Mouse (Mus musculus) liver, adult (tissue): Measurements from ENCODE around the gene Gnpat.

Experiments
- GATA4 ChIP-seq: IDR thresholded peaks from 2 replicates; pipeline ENCODE4 v1.6.1; 2014; ENCODE audit warnings: mild to moderate bottlenecking, low read length; ENCODE audit not compliant: insufficient replicate concordance

Gene Gnpat

GRCm38 (mm10) chr8:124917741-124918484 is 55.1 kb downstream of the Gnpat start:
- no peak for TF ChIP-seq GATA4

GRCm38 (mm10) chr8:124921369-124922279 is 58.8 kb downstream of the Gnpat start:
- peak; percentile 97; the same call in 1 of the 2 replicates for TF ChIP-seq GATA4

- no peak for TF ChIP-seq GATA4
These were observed 59.8 kb downstream of the Gnpat start for GRCm38 (mm10) chr8:124922490-124923089.

GRCm38 (mm10) chr8:124923971-124924652 is 61.3 kb downstream of the Gnpat start:
- TF ChIP-seq GATA4: no peak

GRCm38 (mm10) chr8:124925544-124926266 is 62.9 kb downstream of the Gnpat start:
- TF ChIP-seq GATA4: no peak

GRCm38 (mm10) chr8:124926351-124926771 is 63.5 kb downstream of the Gnpat start:
- TF ChIP-seq GATA4: no peak

GRCm38 (mm10) chr8:124929006-124929405 is 66.2 kb downstream of the Gnpat start:
- no peak for TF ChIP-seq GATA4

- TF ChIP-seq GATA4: no peak
These were observed 67.3 kb downstream of the Gnpat start for GRCm38 (mm10) chr8:124930086-124930485.

GRCm38 (mm10) chr8:124930649-124931048 is 67.8 kb downstream of the Gnpat start:
- TF ChIP-seq GATA4: no peak

- TF ChIP-seq GATA4: no peak
These were observed 69.6 kb downstream of the Gnpat start for GRCm38 (mm10) chr8:124932435-124932834.

GRCm38 (mm10) chr8:124935116-124935515 is 72.3 kb downstream of the Gnpat start:
- no peak for TF ChIP-seq GATA4

- no peak for TF ChIP-seq GATA4
These were observed 73.9 kb downstream of the Gnpat start for GRCm38 (mm10) chr8:124936699-124937098.

- TF ChIP-seq GATA4: no peak
These were observed 74.5 kb downstream of the Gnpat start for GRCm38 (mm10) chr8:124937293-124937692.
